Mouse (Mus musculus): Measurements from ENCODE around the gene Col6a2.
A peak's percentile ranks its signal among the peaks of the same experiment; 100 is the strongest.

DNA sequence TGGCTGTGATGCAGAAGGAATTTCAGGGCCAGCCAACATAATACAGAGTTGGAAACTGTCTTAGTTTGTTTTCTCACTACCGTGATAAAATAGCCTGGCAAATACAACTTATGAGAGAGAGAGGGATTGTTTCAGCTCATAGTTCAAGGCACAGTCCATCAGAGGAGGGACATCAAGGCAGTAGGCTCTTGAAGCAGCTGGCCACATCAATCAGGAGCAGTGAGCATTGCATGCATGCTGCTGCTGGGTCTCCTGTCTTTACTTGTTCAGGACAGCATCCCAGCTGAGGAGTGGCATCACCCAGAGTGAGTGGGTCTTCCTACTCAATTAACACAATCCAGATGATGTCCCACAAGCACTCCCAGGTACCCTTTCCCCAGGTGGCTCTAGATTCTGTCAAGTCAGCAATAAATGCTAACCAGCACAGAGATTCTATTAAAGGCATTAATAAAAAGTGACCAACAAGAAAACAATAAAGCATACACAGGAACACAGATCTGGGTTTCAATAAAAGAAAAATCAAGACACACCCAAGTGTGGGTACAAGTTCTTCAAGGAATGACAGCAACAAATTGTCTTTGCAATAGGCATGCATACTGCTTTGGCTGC is 43.9 kb upstream of the Col6a2 start:
- TF ChIP-seq HCFC1 (IDR thresholded peaks at IDR 0.05; ENCODE audit: borderline replicate concordance, insufficient read depth, low read length) (no peak), MAFK (IDR thresholded peaks at IDR 0.05; ENCODE audit: insufficient read depth, low read depth, low read length) (peak; percentile 81)

Measured in ES-E14 (cell line).